Mouse (Mus musculus): ENCODE data around the gene Tmem270. TPM values are rescaled to one million over a fixed set of nuclear protein-coding genes. Genes with fewer than 3 reads are reported as not detected.

Gene Tmem270
- polyA plus RNA-seq, 1 experiment from 2014 or later: not detected

DNA sequence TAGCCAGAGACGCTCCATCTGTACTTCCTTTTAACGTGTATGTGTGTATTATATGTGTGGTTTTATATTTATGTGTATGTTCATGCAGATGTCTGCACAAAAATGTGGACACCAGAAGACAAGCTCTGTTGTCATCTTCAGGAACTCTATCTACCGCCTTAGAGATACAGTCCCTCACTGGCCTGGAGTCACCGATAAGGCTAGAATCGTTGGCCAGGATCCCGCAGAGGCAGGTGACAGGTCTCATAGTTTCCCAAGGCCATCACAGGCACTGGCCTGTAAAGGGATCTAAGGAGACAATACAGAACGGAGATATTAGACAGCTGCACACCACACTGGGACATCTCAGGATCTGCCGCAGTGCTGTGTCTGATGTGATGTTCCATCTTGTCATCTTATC is 14.6 kb upstream of the Tmem270 start:
- ATAC-seq (replicated peaks; ENCODE audit: insufficient number of reproducible peaks, low FRiP score, low TSS enrichment, low read depth) (no peak), DNase-seq (ENCODE audit: low spot score) (no peak)
- no peaks in the 10 kb centered on the region for H3K27me3 ChIP-seq (ENCODE audit: control insufficient read depth, insufficient read depth, low read length)
- H3K4me3 ChIP-seq (ENCODE audit: low read depth, low read length): no peak overlapping the region
- H3K36me3 ChIP-seq (replicated peaks; ENCODE audit: control insufficient read depth, insufficient read depth, low read depth, low read length): no peaks in the 10 kb centered on the region
- no peak overlapping the region for H3K9ac ChIP-seq (replicated peaks; ENCODE audit: low read length)
- WGBS: 91% methylated on average over 8 of the region's 8 CpGs
- H3K4me2 ChIP-seq (ENCODE audit: low read depth, low read length): no peak overlapping the region
- no peak overlapping the region for H3K27ac ChIP-seq (replicated peaks; ENCODE audit: low read depth, low read length)
- H3K9me3 ChIP-seq (replicated peaks; ENCODE audit: control insufficient read depth, low read length): no peaks in the 10 kb centered on the region
- H3K4me1 ChIP-seq (ENCODE audit: control insufficient read depth, insufficient read depth, low read length): no peaks in the 10 kb centered on the region

GRCm38 (mm10) chr5:134920106-134920687 is 13.7 kb upstream of the Tmem270 start:
- Histone ChIP-seq H3K4me2 (ENCODE audit: low read depth, low read length) (no peak overlapping the region), H3K36me3 (replicated peaks; ENCODE audit: control insufficient read depth, insufficient read depth, low read depth, low read length) (no peaks in the 10 kb centered on the region), H3K27me3 (ENCODE audit: control insufficient read depth, insufficient read depth, low read length) (no peaks in the 10 kb centered on the region; the same call in 1 of the 2 replicates), H3K4me1 (ENCODE audit: control insufficient read depth, insufficient read depth, low read length) (no peaks in the 10 kb centered on the region), H3K9me3 (replicated peaks; ENCODE audit: control insufficient read depth, low read length) (no peaks in the 10 kb centered on the region), H3K27ac (replicated peaks; ENCODE audit: low read depth, low read length) (no peak overlapping the region), H3K4me3 (ENCODE audit: low read depth, low read length) (no peak overlapping the region), H3K9ac (replicated peaks; ENCODE audit: low read length) (no peak overlapping the region)
- ATAC-seq (replicated peaks; ENCODE audit: insufficient number of reproducible peaks, low FRiP score, low TSS enrichment, low read depth): no peak
- WGBS: 78% methylated on average over 6 of the region's 6 CpGs
- no peak for DNase-seq (ENCODE audit: low spot score)

DNA sequence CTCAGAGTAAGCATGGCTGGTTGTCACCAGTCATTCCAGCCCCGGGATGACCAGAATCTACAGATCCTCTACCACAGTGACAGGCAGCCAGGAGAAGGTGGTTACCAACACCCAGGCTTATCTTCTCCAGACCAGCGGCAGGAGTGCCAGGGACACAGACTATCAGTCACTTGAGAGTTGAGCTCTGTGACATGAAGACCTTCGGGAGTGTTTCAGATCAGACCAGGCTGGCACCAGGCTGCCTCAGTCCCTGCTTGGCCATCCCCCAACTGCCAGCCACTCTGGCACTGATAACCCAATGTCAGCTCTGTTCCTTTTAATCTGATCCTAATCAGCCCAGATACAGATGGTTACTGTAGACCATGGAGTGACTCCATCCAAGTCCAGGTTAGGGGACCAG is 12.6 kb upstream of the Tmem270 start:
- no peaks in the 10 kb centered on the region for H3K9me3 ChIP-seq (replicated peaks; ENCODE audit: control insufficient read depth, low read length)

GRCm38 (mm10) chr5:134918071-134918832 is 11.7 kb upstream of the Tmem270 start:
- WGBS: 54% methylated on average over 16 of the region's 16 CpGs
- Histone ChIP-seq H3K4me2 (ENCODE audit: low read depth, low read length) (no peak overlapping the region), H3K27ac (replicated peaks; ENCODE audit: low read depth, low read length) (no peak overlapping the region), H3K4me3 (ENCODE audit: low read depth, low read length) (no peak overlapping the region), H3K4me1 (ENCODE audit: control insufficient read depth, insufficient read depth, low read length) (no peaks in the 10 kb centered on the region), H3K9ac (replicated peaks; ENCODE audit: low read length) (no peak overlapping the region), H3K27me3 (ENCODE audit: control insufficient read depth, insufficient read depth, low read length) (no peaks in the 10 kb centered on the region; the same call in 1 of the 2 replicates), H3K36me3 (replicated peaks; ENCODE audit: control insufficient read depth, insufficient read depth, low read depth, low read length) (no peaks in the 10 kb centered on the region), H3K9me3 (replicated peaks; ENCODE audit: control insufficient read depth, low read length) (no peaks in the 10 kb centered on the region)
- DNase-seq (ENCODE audit: low spot score) (peak; percentile 62), ATAC-seq (replicated peaks; ENCODE audit: insufficient number of reproducible peaks, low FRiP score, low TSS enrichment, low read depth) (no peak)

More for the DNA sequence above, 12.6 kb upstream of the Tmem270 start:
- Histone ChIP-seq H3K4me1 (ENCODE audit: control insufficient read depth, insufficient read depth, low read length) (no peaks in the 10 kb centered on the region), H3K27ac (replicated peaks; ENCODE audit: low read depth, low read length) (no peak overlapping the region), H3K9ac (replicated peaks; ENCODE audit: low read length) (no peak overlapping the region), H3K4me2 (ENCODE audit: low read depth, low read length) (no peak overlapping the region), H3K27me3 (ENCODE audit: control insufficient read depth, insufficient read depth, low read length) (no peaks in the 10 kb centered on the region; the same call in 1 of the 2 replicates), H3K36me3 (replicated peaks; ENCODE audit: control insufficient read depth, insufficient read depth, low read depth, low read length) (no peaks in the 10 kb centered on the region), H3K4me3 (ENCODE audit: low read depth, low read length) (no peak overlapping the region)
- DNase-seq (ENCODE audit: low spot score) (no peak), ATAC-seq (replicated peaks; ENCODE audit: insufficient number of reproducible peaks, low FRiP score, low TSS enrichment, low read depth) (no peak)
- WGBS: 93% methylated on average over 3 of the region's 3 CpGs

GRCm38 (mm10) chr5:134915311-134915710 is 8.8 kb upstream of the Tmem270 start, which contains the start of gene Cldn13:
Gene Cldn13 (minus strand): TSS chr5:134915526.
- no peaks in the 10 kb centered on the region; the same call in 1 of the 2 replicates for H3K27me3 ChIP-seq (ENCODE audit: control insufficient read depth, insufficient read depth, low read length)
- no peak within 1 kb of the TSS for H3K9ac ChIP-seq (replicated peaks; ENCODE audit: low read length)
- no peak within 1 kb of the TSS for H3K4me2 ChIP-seq (ENCODE audit: low read depth, low read length)
- ATAC-seq (replicated peaks; ENCODE audit: insufficient number of reproducible peaks, low FRiP score, low TSS enrichment, low read depth) (no peak), DNase-seq (ENCODE audit: low spot score) (no peak)
- 78% methylated on average over 8 of the region's 8 CpGs for WGBS
- no peaks in the 10 kb centered on the region for H3K36me3 ChIP-seq (replicated peaks; ENCODE audit: control insufficient read depth, insufficient read depth, low read depth, low read length)
- no peak within 1 kb of the TSS for H3K4me3 ChIP-seq (ENCODE audit: low read depth, low read length)
- no peaks in the 10 kb centered on the region for H3K4me1 ChIP-seq (ENCODE audit: control insufficient read depth, insufficient read depth, low read length)
- H3K9me3 ChIP-seq (replicated peaks; ENCODE audit: control insufficient read depth, low read length): no peaks in the 10 kb centered on the region
- H3K27ac ChIP-seq (replicated peaks; ENCODE audit: low read depth, low read length): 0 out of 2 replicates have a peak within 1 kb of the TSS, but pooled peaks have one; percentile 28

- Histone ChIP-seq H3K27ac (replicated peaks; ENCODE audit: low read depth, low read length) (no peak overlapping the region), H3K4me2 (ENCODE audit: low read depth, low read length) (no peak overlapping the region), H3K9me3 (replicated peaks; ENCODE audit: control insufficient read depth, low read length) (no peaks in the 10 kb centered on the region), H3K9ac (replicated peaks; ENCODE audit: low read length) (no peak overlapping the region), H3K36me3 (replicated peaks; ENCODE audit: control insufficient read depth, insufficient read depth, low read depth, low read length) (no peaks in the 10 kb centered on the region), H3K27me3 (ENCODE audit: control insufficient read depth, insufficient read depth, low read length) (no peaks in the 10 kb centered on the region; the same call in 1 of the 2 replicates), H3K4me3 (ENCODE audit: low read depth, low read length) (no peak overlapping the region), H3K4me1 (ENCODE audit: control insufficient read depth, insufficient read depth, low read length) (no peaks in the 10 kb centered on the region)
- DNase-seq (ENCODE audit: low spot score) (no peak), ATAC-seq (replicated peaks; ENCODE audit: insufficient number of reproducible peaks, low FRiP score, low TSS enrichment, low read depth) (no peak)
- 80% methylated on average over 8 of the region's 8 CpGs for WGBS
Measured at GRCm38 (mm10) chr5:134914510-134914909, 8.0 kb upstream of the Tmem270 start.

- H3K27ac ChIP-seq (replicated peaks; ENCODE audit: low read depth, low read length): no peak overlapping the region
- DNase-seq (ENCODE audit: low spot score): no peak
- no peak for ATAC-seq (replicated peaks; ENCODE audit: insufficient number of reproducible peaks, low FRiP score, low TSS enrichment, low read depth)
- H3K4me3 ChIP-seq (ENCODE audit: low read depth, low read length): no peak overlapping the region
- H3K9ac ChIP-seq (replicated peaks; ENCODE audit: low read length): no peak overlapping the region
- WGBS: 93% methylated on average over 4 of the region's 4 CpGs
- H3K9me3 ChIP-seq (replicated peaks; ENCODE audit: control insufficient read depth, low read length): no peaks in the 10 kb centered on the region
- H3K27me3 ChIP-seq (ENCODE audit: control insufficient read depth, insufficient read depth, low read length): no peaks in the 10 kb centered on the region; the same call in 1 of the 2 replicates
- H3K36me3 ChIP-seq (replicated peaks; ENCODE audit: control insufficient read depth, insufficient read depth, low read depth, low read length): no peaks in the 10 kb centered on the region
- no peak overlapping the region for H3K4me2 ChIP-seq (ENCODE audit: low read depth, low read length)
- H3K4me1 ChIP-seq (ENCODE audit: control insufficient read depth, insufficient read depth, low read length): no peaks in the 10 kb centered on the region
Measured at GRCm38 (mm10) chr5:134913753-134914152, 7.2 kb upstream of the Tmem270 start.

GRCm38 (mm10) chr5:134913352-134913751 is 6.8 kb upstream of the Tmem270 start:
- DNase-seq (ENCODE audit: low spot score) (no peak), ATAC-seq (replicated peaks; ENCODE audit: insufficient number of reproducible peaks, low FRiP score, low TSS enrichment, low read depth) (no peak)
- Histone ChIP-seq H3K27ac (replicated peaks; ENCODE audit: low read depth, low read length) (no peak overlapping the region), H3K27me3 (ENCODE audit: control insufficient read depth, insufficient read depth, low read length) (no peaks in the 10 kb centered on the region; the same call in 1 of the 2 replicates), H3K9me3 (replicated peaks; ENCODE audit: control insufficient read depth, low read length) (no peaks in the 10 kb centered on the region), H3K4me1 (ENCODE audit: control insufficient read depth, insufficient read depth, low read length) (no peaks in the 10 kb centered on the region), H3K9ac (replicated peaks; ENCODE audit: low read length) (no peak overlapping the region), H3K4me2 (ENCODE audit: low read depth, low read length) (no peak overlapping the region), H3K36me3 (replicated peaks; ENCODE audit: control insufficient read depth, insufficient read depth, low read depth, low read length) (no peaks in the 10 kb centered on the region), H3K4me3 (ENCODE audit: low read depth, low read length) (no peak overlapping the region)
- WGBS: 79% methylated on average over 3 of the region's 3 CpGs
